Mouse (Mus musculus) MEL-GATA-1-ER (cell line): ENCODE results near the gene Olfr20.
"Not testable (repeated sequence)": the region's sequence is repeated elsewhere in the genome, so short reads cannot be mapped to it uniquely, and the experiment has no call there.

Experiments
- DNase-seq: peaks from one replicate; pipeline ENCODE4 v3.0.0-alpha.2; 2012; ENCODE audit warnings: low read depth; ENCODE audit errors: extremely low read depth

Olfr20 gene

DNA sequence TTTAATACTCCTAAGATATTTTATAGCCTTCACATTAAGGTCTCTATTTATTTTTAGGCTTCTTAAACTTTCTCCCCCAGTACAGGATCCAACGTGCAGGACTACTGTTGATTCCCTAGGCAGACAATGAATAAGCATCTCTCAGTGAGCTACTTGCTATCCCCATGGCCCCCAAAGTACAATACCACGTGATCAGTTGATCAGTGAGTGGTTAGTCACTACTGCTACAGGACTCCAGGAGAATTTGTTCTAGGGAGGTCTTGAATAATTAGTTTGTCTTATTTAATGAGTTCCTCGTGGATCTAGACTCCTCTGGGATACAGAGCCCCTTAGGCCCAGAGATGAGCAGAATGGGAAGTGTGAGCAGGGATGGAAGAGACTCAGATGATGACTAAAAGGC lies at the start of gene Olfr20:
TSS of gene Olfr20 (plus strand) at position 301 of the 400 bp plus-strand sequence.
- DNase-seq = no peak

DNA sequence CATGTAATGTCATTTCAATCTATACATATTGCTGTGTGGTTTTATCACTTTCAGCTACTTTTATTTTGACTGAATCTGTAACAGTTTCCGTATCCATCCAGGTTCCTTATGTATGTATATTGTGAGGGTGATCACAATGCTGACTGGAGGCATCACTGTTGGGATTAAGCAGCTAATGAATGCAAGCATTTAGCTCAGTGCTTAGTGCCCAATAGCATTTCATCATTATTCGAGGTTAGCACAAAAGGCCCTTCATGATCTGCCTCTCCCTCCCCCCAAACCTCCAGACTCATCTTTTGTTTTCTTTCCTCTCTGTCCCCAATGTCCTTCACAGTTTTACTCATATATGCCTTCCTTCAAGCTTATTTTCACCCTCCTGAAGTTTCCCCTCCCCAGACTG lies 47.5 kb upstream of the Olfr20 start:
- DNase-seq = no peak

DNA sequence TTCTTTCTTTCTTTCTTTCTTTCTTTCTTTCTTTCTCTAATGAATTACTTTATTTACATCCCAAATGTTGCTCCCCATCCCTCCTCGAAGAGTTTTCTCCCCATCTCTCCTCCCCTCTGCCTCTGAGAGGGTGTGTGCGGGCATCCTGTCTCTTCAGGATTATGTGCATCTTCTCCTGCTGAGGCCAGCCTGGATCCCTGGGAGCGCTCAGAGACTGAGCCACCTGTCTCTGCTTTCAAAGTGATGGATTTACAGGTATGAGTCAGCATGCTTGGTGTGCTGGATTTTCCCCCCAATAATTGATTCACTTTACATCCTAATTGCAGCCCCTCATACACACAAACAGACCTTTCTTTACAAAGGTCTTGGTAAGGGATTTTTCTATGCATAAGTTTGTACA lies 34.6 kb upstream of the Olfr20 start:
- DNase-seq = no peak

GRCm38 (mm10) chr11:73318581-73318980 lies 32.0 kb upstream of the Olfr20 start:
- not testable (repeated sequence) for DNase-seq

DNA sequence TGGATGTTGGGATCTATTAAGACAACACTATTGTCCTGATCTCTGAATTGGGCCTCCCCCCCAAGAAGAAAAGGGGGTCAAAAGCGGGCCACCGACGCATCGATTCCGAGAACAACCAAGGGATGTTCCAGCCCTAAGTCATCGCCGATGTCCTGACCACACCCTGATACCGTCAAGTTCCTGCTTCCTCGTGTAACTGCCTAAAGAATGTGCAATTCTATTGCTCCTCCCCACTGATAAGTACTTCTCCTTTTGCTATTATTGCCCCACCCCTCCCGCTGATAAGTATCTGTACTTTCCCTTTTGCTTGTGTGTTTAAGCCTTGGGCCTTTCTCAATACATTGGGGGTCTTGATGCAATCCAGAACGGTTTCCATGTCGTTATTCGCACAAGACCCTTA lies 29.5 kb upstream of the Olfr20 start:
- peak; percentile 51 for DNase-seq

DNA sequence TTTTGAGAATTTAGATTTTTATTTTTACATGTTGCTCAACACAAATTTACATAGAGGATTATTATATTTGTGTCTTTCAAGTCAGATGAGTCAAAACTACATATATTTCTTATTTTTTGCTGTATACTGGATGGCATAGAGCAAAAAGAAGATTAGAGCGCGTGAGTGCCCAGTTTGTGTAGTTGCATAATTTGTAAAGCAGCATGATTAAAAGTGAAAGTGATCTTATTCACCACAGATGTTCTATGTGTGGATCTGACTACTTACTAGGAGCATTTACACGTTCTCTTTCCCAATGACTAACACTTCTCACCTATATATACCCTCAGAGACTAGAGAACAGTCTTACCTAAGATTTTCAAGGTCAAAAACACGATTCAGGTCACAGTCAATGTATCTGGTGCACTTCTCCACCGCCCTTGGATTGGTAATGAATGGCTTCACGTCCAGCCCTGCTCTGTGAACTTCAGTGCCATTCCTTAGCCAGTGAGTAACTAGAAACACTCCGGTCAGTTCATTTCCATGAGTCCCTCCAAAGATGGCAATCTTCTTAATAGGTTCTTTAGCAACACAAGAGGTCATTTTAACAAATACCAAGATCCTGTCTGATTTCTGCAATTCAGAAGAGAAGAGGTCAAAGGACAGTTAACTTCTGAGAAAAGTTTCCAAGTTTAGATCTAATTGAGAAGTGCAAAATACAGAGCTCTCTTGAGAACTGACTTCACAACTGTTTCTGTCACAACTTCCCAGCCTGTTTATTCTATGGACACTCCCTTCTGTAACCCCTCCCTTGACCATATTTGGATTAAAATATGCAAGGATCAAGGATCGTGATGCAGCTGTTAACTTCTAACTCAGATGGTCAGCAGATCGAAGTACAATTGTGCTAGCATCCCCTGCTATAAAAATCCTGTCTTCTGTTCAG lies 26.4 kb upstream of the Olfr20 start:
- DNase-seq = peak; percentile 38

GRCm38 (mm10) chr11:73326485-73326886 lies 24.1 kb upstream of the Olfr20 start:
- DNase-seq = no peak

- no peak for DNase-seq
These were observed 23.2 kb upstream of the Olfr20 start for GRCm38 (mm10) chr11:73327361-73327760.

DNA sequence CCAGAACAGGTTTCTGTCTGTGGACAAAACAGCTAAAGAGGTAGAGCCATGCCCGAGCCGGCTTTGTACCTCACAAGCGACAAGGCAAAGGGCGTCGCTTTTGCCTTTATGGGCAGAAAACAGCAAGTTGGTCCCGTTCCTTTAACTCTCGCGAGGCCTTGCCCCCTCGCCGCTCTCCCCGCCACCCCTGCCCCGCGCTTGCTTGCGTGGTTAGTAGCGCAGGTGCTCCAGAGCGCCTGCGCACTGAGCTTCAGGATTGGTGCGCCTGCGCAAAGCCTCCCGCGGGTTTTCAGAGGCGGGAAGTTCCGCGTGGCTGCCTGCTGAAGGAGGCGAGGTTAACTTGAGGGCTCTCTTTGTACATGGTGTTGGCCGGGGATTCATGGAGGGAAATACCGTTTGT lies 21.1 kb upstream of the Olfr20 start, which contains the start of the genes Aspa, Gm49340 and Spata22:
TSS of gene Aspa (minus strand) at position 155 of the 400 bp plus-strand sequence.
TSS of gene Gm49340 (plus strand) at position 300 of the 400 bp plus-strand sequence.
TSS of gene Spata22 (plus strand) at position 300 of the 400 bp plus-strand sequence.
- DNase-seq = no peak

GRCm38 (mm10) chr11:73333357-73333756 lies 17.2 kb upstream of the Olfr20 start:
- no peak for DNase-seq

DNA sequence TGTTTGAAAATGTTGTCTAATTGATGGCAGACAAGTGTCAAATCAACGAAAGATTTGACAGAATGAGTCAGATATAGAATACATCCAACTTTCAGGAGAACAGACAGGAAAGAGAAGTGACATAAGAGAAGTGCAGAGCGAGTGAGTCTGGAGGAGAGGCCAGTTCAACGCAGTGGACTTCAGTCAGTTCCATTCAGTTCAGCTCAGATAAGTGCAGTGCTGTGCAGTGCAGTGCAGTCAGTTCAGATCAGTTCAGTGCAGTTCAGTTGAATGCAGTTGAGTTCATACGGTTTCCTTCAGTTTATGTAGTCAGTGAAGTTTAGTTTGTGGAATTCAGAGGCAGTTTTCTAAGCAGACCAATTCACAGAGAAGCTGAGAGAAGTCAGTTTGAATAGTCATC lies 13.7 kb upstream of the Olfr20 start:
- no peak for DNase-seq

- DNase-seq = no peak
These were observed 20.4 kb downstream of the Olfr20 start, which contains the start of gene Olfr376 for GRCm38 (mm10) chr11:73370946-73371345. Gene Olfr376, plus strand, starts transcription at chr11:73371246.

DNA sequence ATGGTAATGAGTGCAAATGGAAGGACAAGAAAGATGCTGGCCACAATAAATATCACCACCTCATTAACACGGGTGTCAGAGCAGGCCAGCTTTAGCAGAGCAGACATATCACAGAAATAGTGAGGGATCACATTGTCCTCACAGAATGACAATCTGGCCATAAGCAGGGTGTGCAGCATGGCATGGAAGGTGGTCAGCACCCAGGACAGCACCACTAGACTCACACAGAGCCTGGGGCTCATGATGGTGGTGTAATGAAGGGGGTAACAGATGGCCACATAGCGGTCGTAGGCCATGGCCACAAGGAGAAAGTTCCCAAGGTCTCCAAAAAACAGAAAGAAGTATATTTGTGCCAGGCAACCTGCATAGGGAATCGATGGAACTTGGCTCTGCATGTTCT lies 44.8 kb downstream of the Olfr20 start:
- no peak for DNase-seq

- no peak for DNase-seq
These were observed 48.9 kb downstream of the Olfr20 start, which contains the start of gene Olfr1 for GRCm38 (mm10) chr11:73399514-73399913. Gene Olfr1, minus strand, starts transcription at chr11:73399614.
